Mouse (Mus musculus) spleen, adult 18-20 months (tissue): Measurements from ENCODE around the gene Cald1.

Experiments used
- DNase-seq, 2 experiments: peaks; one replicate each; pipeline ENCODE4 v3.0.0; 2022; ENCODE audit warnings: mixed read lengths in 2 of 2

Gene Cald1

DNA sequence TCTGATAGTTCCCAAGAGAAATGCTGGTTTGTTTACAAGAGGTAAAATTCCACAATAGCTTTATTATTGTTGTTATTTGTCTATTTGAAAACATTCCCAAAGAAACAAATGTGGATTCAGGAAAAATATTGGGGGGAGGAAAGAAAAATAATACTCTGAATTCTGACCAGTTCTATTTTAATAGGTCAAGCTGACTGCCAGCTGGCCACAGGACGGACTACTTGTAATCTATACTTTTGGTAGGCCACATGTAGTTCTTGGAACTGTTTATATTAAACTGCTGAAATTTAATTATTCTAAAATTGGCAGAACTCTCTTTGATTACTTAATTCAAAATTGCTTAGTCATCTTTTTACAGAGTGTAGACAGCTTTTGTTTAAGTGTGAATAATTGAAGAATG lies 73.1 kb downstream of the Cald1 start:
- DNase-seq: no peak

DNA sequence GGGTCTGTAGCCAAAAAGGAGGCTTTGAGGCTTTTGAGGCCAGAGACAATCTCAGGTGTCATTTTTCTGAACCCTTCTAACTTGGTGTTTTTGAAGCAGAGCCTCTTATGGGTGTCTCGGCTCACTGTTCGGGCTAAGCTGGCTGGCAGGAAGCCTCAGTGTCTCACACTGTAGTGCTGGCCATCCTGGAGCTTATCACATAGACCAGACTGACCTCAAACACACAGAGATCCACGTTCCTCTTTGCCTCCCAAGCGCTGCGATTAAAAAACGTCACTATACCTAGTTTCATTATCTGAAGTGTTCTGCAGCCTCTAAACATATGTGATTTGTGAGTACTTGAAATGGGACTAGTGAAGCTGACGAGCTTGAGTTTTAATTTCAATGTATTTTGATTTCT lies 76.1 kb downstream of the Cald1 start:
- no peak for DNase-seq

DNA sequence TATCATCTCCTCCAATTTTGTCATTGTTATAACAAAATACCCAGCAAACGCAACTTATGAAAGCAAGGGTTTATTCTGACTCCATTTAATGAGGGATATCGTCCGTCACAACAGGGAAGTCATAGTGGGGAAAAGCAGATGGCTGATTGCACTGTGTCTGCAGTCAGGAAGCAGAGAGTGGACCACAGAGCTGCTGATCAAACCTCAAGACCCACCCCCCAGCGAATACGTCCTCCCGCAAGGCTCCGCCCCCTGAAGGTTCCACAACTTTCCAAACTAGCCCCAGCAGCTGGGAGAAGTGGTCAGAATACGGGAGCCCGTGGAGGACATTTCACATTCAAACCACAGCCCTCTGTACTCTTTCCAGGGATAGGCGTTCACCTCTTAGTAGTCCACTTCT lies 76.6 kb downstream of the Cald1 start:
- DNase-seq: no peak

DNA sequence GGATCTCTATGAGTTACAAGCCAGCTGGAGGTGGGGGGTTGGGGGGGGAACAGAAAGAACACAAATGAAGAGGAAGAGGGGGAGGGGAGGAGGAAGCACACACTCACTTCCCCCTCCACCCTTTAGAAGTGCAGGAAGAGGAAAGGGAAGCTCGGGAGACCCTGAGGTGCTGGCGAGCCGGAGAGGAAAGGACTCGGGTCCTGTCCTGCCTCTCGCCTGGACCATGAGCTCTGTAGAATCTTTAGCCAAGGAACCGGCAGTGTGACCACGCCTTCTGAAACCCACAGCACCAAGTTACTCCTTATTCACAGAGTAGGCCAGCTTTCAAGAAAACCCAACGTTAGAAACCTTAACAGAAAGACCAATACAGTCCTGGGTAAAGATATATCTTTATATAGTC lies 83.8 kb downstream of the Cald1 start:
- no peak for DNase-seq

- DNase-seq: no peak
These were observed 86.6 kb downstream of the Cald1 start for GRCm38 (mm10) chr6:34684886-34685285.

- no peak for DNase-seq
These were observed 90.7 kb downstream of the Cald1 start for GRCm38 (mm10) chr6:34688971-34689370.

GRCm38 (mm10) chr6:34691416-34691815 lies 93.1 kb downstream of the Cald1 start:
- no peak for DNase-seq

DNA sequence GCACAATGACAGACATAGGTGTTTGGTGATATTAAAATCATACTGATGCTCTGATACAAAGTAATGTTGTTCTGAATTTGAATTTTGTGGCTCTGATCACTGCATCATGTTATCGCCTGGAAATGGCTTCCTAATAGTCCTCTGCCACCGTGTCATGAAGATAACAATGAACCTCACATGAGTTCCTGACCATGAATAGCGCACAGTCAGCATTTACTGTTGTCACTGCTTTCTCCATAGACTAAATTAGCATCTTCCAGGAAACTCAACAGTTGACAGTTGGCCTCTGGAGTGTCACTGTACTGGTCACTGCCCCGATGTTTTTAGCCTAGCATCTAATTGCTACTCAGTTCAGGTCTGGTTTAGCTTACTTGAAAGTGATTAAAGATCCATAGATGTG lies 95.8 kb downstream of the Cald1 start:
- no peak for DNase-seq

DNA sequence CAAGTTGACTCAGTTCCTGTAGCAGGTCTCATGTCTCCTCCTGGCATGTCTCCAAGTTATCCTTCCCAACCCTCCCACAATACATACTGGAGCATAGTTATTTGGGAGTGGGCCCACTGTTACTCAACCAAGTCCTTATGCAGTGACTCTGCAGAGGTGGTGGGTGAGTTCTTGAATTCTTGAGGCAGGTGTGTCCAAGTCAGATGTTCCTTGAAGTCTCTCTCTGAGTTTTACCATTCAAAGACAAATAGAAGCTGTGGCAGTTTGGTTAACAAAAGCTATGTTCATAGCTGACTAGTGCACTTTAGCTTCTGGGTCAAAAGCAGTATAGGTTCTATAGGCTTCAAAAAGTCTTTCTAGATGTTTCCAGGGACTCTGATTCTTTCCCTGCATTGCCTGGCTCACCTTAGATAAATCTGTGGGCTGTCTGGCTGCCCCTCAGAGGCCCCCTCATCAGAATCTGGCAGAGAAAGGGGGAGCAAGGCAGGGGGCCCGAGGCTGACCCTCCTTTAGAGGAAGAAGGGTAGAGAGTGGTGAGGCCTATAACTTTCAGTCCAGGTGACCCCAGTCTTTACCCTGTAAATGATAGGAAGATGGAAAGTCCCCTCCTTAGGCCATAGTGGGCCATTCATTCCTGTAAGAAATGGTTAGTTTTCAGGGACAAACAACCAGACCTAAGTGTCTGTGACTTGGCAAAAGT lies 105.3 kb downstream of the Cald1 start:
- DNase-seq: no peak

- no peak for DNase-seq
These were observed 109.2 kb downstream of the Cald1 start for GRCm38 (mm10) chr6:34707521-34707920.

DNA sequence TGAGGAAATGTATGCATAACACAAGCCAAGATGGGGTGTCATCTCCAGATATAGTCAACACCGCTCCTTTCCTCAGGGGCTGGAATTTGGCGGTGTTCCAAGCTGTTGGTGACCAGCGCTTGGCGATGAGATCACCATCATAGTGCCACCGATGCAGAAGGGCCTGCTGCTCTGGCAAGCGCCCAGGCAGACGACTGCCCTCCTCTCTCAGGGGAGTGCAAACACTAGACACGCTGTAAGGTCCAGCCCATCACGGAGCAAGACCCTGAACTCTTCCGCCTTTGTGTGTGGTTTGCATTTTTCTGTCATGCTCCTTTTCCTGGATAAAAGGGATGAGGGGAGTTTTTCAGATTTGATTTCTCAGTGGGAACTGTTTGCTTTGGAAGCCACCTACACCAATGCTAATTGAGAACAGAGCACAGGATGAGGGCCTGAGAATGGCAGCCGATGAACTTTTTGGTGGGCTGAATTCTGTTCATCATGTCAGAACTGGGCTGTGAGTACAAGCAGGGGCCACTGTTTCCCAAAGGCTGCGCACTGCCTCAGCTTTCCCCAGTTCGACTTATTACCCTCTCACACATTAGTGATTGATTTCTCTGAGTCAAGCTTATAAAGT lies 110.5 kb downstream of the Cald1 start:
- no peak for DNase-seq

GRCm38 (mm10) chr6:34709289-34709688 lies 111.0 kb downstream of the Cald1 start:
- no peak for DNase-seq

GRCm38 (mm10) chr6:34709946-34710682 lies 111.8 kb downstream of the Cald1 start:
- DNase-seq: no peak

DNA sequence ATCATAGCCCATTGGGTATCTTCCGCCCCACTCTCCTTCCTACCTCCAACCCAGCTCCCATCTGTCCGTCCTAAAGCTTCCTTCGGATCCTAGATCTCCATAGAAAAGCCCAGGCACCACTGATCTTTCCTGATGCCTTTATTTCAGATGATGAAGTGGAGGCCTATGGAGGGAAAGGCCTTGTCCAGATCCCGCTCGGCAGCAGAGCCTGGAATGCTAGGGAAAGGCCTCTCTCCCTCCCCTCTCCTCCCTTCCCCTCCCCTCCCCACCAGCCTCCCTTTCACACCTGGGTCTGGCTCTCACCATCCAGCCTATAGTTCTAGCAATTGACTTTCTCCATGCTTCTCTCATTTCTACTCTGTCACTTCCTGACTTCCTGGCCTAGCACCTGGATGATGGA lies 112.5 kb downstream of the Cald1 start:
- DNase-seq: no peak

GRCm38 (mm10) chr6:34711620-34712019 lies 113.3 kb downstream of the Cald1 start:
- DNase-seq: no peak

- no peak for DNase-seq
These were observed 114.9 kb downstream of the Cald1 start for GRCm38 (mm10) chr6:34713169-34713568.

- no peak for DNase-seq
These were observed 115.5 kb downstream of the Cald1 start for GRCm38 (mm10) chr6:34713777-34714176.

DNA sequence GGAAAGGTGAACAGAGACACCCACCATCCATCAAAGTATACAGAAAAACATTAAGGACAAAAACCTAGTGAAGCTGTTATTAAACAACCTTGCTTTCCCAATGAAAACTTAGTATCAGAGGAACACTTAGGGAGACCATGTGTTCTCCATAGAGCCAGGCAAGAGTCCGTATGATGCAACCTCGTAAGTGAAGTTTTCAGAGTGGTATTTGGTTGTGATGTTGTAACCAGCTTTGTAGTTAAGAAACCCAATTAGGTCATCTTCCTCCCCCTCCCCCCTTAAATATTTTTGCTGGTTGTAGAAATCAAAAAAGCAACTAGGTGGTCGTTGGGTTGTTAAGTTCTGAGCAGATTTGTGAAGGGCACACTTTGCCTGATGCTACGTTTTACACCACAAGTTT lies 116.3 kb downstream of the Cald1 start:
- DNase-seq: no peak

- DNase-seq: no peak
These were observed 118.0 kb downstream of the Cald1 start for GRCm38 (mm10) chr6:34716206-34716887.

DNA sequence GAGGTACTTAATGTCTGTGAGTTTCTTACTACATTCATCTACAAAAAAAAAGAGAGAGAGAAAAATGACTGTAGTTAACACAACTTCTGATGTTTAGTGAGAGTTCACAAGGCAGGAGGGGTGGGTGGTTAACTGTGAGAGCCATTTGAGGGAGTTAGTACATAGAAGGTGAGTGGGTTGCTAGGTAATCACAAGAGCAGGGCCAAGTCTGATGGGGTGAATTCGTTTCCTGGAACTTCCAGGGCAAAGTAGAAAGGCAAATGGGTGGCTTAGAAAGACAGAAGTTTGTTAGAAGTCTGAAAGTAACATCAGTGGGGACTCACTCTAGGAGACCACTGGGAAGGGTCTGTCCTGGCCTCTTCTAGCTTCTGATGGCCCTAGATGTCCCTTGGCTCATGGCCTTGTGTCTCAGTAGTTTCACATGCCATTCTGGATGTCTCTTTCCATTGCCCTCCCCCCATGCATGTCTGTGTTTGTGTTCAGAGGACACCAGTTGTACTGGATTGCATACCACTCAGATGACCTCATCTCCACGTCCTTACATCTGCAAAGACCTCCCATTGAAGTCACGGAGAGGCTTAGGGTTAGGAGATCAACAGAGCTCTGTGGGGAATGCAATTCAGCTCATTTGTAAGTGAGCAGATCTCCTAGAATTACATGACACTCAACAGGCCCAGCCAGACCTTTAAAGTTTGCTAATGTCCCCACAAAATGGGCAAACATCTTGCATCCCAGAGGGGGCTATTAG lies 118.8 kb downstream of the Cald1 start:
- DNase-seq: no peak

DNA sequence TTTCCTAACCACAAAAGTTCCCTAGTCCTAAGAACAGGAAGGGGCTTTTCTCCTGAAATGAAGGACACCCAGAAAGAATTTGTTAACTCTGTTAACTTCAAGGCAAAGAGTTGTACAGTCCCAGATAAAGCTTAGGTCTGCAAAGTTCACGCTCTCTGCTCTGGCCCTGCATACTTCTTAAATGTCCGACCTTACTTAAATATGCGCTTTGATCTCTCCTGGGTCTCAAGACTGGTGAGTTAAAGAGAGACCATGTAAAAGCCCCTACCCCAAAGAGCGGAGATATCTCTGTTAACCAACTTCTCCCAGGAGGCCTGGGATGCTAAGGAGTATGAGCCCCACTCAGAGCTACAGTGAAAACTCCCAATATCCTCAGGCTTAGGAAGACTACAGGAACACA lies 119.4 kb downstream of the Cald1 start:
- no peak for DNase-seq

DNA sequence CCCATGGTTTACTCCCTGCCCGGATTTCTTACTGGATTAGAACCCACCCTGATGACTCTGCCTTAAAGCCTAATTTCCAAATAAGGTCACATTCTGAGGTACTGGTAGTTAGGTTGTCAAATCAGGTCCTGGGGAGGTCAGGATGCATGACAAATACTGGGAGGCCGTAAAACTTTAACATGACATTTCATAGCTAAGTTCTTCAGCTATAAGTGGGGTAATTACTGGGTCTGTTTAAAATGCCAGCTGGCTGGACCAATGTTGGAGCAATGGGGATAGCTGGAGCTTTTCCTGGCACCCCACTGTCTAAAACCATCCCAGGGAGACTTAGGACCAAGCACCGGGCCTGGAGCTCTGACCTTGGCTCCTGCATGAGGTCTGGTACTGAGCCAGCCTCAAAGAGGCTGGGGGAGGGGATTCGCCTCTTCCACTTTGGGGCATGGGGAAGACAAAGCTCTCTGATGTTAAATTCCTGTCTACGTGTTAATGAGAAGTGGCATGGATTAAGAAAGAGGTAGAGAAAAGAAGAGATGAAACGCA lies 120.9 kb downstream of the Cald1 start:
- DNase-seq: no peak

DNA sequence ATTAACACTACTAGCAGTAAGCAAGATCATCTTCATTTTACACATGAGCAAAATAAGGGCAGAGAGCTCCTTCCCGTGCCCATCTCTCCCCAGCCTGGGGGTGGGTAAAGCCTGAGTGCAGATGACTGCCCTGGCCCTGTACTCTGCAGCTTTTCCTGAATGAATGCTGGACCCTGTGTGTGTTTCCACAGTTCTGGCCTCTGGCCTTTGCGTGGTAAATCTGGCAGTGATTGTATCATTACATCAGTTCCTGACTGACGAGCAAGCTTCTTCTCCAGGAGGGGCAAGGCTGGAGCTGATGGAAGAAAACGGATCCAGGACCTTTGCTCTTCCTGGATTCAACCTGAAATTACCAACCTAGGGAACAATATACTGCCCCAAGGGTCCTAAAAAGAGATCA lies 122.1 kb downstream of the Cald1 start:
- no peak for DNase-seq
